Mouse (Mus musculus) lung, adult 2 months (tissue): ENCODE results near the gene Nectin4.
"Not testable (repeated sequence)": the region's sequence is repeated elsewhere in the genome, so short reads cannot be mapped to it uniquely, and the experiment has no call there.

Source experiments
- CTCF ChIP-seq: fragments of 200-500 bp; IDR thresholded peaks from 2 replicates; pipeline ENCODE4 v1.5.1; 2011; ENCODE audit warnings: mild to moderate bottlenecking, low read length, control low read depth; ENCODE audit not compliant: insufficient read depth
- POLR2A ChIP-seq: fragments of 200-500 bp; IDR thresholded peaks from 2 replicates; pipeline ENCODE4 v1.6.1; 2011; ENCODE audit warnings: low read depth, mild to moderate bottlenecking, control low read depth, low read length, borderline replicate concordance; ENCODE audit errors: extremely low read depth

DNA sequence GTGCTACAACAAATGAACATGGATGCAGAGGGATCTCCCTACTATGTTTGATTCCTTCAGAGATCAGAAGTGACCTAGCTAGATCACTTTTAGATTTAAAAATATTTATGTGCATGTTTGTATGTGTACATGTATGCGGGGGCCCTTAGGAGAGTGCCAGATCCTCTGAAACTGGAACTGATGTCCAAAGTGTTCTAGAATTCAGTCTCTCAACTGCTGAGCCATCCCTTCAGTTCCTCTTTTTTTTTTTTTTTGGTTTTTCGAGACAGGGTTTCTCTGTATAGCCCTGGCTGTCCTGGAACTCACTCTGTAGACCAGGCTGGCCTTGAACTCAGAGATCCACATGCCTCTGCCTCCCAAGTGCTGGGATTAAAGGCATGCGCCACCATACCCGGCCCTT is 43.3 kb upstream of the Nectin4 start:
- TF ChIP-seq POLR2A, CTCF: not testable (repeated sequence)
